Mouse (Mus musculus) liver, postnatal 0 days (tissue): ENCODE data around the gene Lgals8. TPM values are rescaled to one million over a fixed set of nuclear protein-coding genes. Genes with fewer than 3 reads are reported as not detected.

Experiments
- ATAC-seq: fragments of 200-750 bp; cut with Nextera tagmentation; 2 replicates; pipeline ENCODE4 v1.8.0; 2017; ENCODE audit warnings: mild to moderate bottlenecking, moderate library complexity
- DNase-seq: peaks from one replicate; pipeline ENCODE4 v3.0.0-alpha.2; 2016
- H3K27ac ChIP-seq: fragments of 300-500 bp; sonication (generic); 2 replicates; pipeline ENCODE4 v1.5.1; 2014; ENCODE audit warnings: antibody characterized with exemption, moderate library complexity, mild to moderate bottlenecking, low read depth
- H3K27me3 ChIP-seq: fragments of 300-500 bp; sonication (generic); 2 replicates; pipeline ENCODE4 v1.6.1; 2014; ENCODE audit warnings: low read length, control low read depth, mixed read lengths; ENCODE audit not compliant: insufficient read depth
- H3K36me3 ChIP-seq: fragments of 300-500 bp; sonication (generic); replicated peaks from 2 replicates; pipeline ENCODE4 v1.6.1; 2014; ENCODE audit warnings: mild to moderate bottlenecking, control low read depth, low read length, moderate library complexity, mixed read lengths; ENCODE audit not compliant: insufficient read depth
- H3K4me1 ChIP-seq: fragments of 300-500 bp; sonication (generic); 2 replicates; pipeline ENCODE4 v1.6.1; 2014; ENCODE audit warnings: antibody characterized with exemption, mild to moderate bottlenecking, control low read depth; ENCODE audit not compliant: insufficient read depth
- H3K4me2 ChIP-seq: fragments of 300-500 bp; sonication (generic); 2 replicates; pipeline ENCODE4 v1.6.1; 2014; ENCODE audit warnings: low read depth, mild to moderate bottlenecking, low read length, moderate library complexity, mixed read lengths
- H3K4me3 ChIP-seq: fragments of 300-500 bp; sonication (generic); 2 replicates; pipeline ENCODE4 v1.5.1; 2014; ENCODE audit warnings: low read depth, low read length
- H3K9ac ChIP-seq: fragments of 300-500 bp; sonication (generic); replicated peaks from 2 replicates; pipeline ENCODE4 v1.6.1; 2014; ENCODE audit warnings: mild to moderate bottlenecking, moderate library complexity
- H3K9me3 ChIP-seq: fragments of 300-500 bp; sonication (generic); 2 replicates; pipeline ENCODE4 v1.6.1; 2016; ENCODE audit warnings: mild to moderate bottlenecking, control low read depth, low read length, mixed read lengths
- CTCF ChIP-seq: sonication (generic); IDR thresholded peaks from 2 replicates; pipeline ENCODE4 v1.5.1; 2016; ENCODE audit warnings: antibody characterized with exemption, low read depth
- EP300 ChIP-seq: IDR thresholded peaks from 2 replicates; pipeline ENCODE4 v1.6.1; 2016; ENCODE audit warnings: antibody characterized with exemption, low read depth, mild to moderate bottlenecking
- WGBS: fragments of 180-500 bp; shearing (Covaris S2); extraction: QIAGEN DNeasy Blood & Tissue Kit; methylation state at CpG from one replicate; pipeline ENCODE4 v1.1.7; 2014; ENCODE audit not compliant: insufficient replicate concordance; 5-methylcytosine and 5-hydroxymethylcytosine counted together
- polyA plus RNA-seq: library from polyadenylated mRNA; unstranded; fragments of >200 nt; fragmentation: Nextera tagmentation; extraction: Ambion mirVana; gene quantifications from 2 replicates; pipeline ENCODE4 v1.2.1, GENCODE M21; 2015

Gene Lgals8
- polyA plus RNA-seq, 1 experiment from 2014 or later: 16.2 TPM

DNA sequence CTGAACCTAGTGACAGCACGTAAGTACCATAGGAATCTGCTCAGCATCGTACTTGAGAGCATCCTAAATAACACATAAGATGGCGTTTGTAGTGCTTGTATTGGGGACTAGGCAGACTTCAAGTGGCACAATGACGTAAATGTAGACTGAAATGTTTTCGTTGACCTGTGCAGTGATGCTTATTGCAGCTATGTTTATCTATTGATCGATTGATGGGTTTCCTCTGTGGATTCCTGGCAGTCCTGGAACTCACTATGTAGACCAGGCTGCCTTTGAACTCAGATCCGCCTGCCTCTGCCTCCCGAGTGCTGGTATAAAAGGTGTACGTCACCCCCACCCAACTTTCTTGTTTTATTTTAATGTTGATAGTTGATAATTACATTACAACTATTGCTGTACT, 44.1 kb downstream of the Lgals8 start:
- Histone ChIP-seq H3K36me3 (peaks cover 62% of the 10 kb centered on the region), H3K4me2 (no peak overlapping the region), H3K4me1 (no peaks in the 10 kb centered on the region), H3K27ac (no peak overlapping the region), H3K9ac (no peak overlapping the region), H3K9me3 (no peaks in the 10 kb centered on the region), H3K27me3 (no peaks in the 10 kb centered on the region), H3K4me3 (no peak overlapping the region)
- WGBS: 83% methylated on average over 9 of the region's 9 CpGs
- DNase-seq (no peak), ATAC-seq (no peak)
- TF ChIP-seq CTCF: no peak
- no peak for TF ChIP-seq EP300

GRCm38 (mm10) chr13:12412016-12412415, 52.7 kb downstream of the Lgals8 start:
- H3K4me3 ChIP-seq: no peak overlapping the region
- TF ChIP-seq EP300 (peak; percentile 68), CTCF (no peak)
- H3K27me3 ChIP-seq: no peaks in the 10 kb centered on the region
- peaks cover 54% of the 10 kb centered on the region for H3K36me3 ChIP-seq
- WGBS: 28% methylated on average over 8 of the region's 8 CpGs
- H3K27ac ChIP-seq: peak overlapping the region; percentile 48; the same call in 1 of the 2 replicates
- no peak overlapping the region for H3K4me2 ChIP-seq
- ATAC-seq: peak; percentile 80
- peak; percentile 48 for DNase-seq
- H3K9ac ChIP-seq: no peak overlapping the region
- no peaks in the 10 kb centered on the region; the same call in 1 of the 2 replicates for H3K4me1 ChIP-seq
- H3K9me3 ChIP-seq: no peaks in the 10 kb centered on the region

GRCm38 (mm10) chr13:12408343-12409066, 56.2 kb downstream of the Lgals8 start:
- Histone ChIP-seq H3K9me3 (no peaks in the 10 kb centered on the region), H3K4me3 (no peak overlapping the region), H3K36me3 (peaks cover 44% of the 10 kb centered on the region), H3K4me2 (no peak overlapping the region), H3K27me3 (no peaks in the 10 kb centered on the region), H3K4me1 (no peaks in the 10 kb centered on the region; the same call in 1 of the 2 replicates), H3K9ac (no peak overlapping the region), H3K27ac (peak overlapping the region; percentile 30)
- 78% methylated on average over 9 of the region's 9 CpGs for WGBS
- peak; percentile 65 for ATAC-seq
- TF ChIP-seq CTCF (no peak), EP300 (peak; percentile 40; the same call in 1 of the 2 replicates)
- DNase-seq: no peak

DNA sequence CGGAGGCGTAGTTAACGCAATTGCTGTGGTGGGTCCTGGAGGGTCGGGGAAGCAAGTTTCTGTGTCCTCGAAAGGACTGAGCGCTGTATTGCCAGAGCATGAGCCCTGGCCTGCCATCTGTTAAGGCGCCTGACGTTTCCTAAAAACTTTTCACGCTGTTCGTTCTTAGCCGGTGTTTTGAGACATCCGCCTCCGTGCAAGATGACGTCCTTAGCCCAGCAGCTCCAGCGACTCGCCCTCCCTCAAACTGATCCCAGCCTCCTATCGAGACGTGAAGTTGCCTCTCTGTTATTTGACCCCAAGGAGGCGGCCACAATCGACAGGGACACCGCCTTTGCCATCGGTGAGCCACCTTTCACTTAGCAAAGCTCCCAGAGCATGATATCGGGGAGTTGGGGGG, 69.2 kb downstream of the Lgals8 start:
- Histone ChIP-seq H3K36me3 (peaks cover 22% of the 10 kb centered on the region), H3K4me2 (peak overlapping the region; percentile 93), H3K27me3 (no peaks in the 10 kb centered on the region), H3K9ac (peak overlapping the region; percentile 80), H3K4me1 (peaks cover 9% of the 10 kb centered on the region), H3K4me3 (peak overlapping the region; percentile 90), H3K27ac (peak overlapping the region; percentile 60; the same call in 1 of the 2 replicates), H3K9me3 (no peaks in the 10 kb centered on the region)
- WGBS: under 1% methylated on average over 23 of the region's 23 CpGs
- DNase-seq: no peak
- ATAC-seq: peak; percentile 28
- no peak for TF ChIP-seq CTCF
- TF ChIP-seq EP300: no peak

DNA sequence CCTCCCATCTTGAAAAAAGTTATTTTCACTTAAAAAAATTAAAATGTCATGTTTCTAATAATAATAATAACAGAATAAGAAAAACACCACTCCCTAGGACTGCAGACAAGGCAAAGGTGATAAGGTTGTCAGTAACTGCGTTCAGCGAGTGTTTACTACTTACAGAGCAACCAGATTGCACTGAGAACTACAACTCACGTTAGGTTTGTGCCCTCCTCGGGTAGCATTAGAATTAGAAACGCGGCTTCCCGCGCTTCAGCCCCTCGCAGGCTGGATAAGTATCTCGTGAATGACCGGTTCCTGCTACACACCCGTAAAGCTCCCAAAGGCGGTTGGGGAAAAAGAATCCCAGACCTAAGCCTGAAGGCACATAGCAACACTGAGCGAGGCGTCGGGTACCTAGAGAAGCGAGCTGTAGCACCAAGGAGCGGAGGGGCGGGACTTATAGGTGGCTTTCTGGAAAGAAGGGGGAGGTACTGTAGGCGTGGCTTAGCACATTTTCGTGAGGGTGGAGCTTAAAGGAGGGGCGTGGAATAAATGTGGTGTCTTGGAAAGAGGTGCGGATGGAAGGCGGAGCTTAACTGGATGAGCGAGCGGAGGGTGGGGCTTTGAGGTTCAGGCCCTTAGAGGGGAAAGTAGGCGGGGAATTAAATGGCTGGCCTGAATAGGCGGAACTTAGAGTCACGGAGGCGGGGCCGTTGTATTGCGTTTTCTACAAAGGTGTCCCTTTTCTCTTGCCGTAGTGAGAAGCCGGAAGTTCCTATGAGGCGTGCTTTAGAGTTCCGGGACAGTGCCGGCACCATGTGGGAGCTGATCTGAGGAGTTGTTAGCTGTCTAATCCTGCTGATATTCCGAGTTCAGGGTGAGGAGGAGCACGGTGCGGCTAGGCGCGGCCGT, 69.9 kb downstream of the Lgals8 start, which contains the start of gene Heatr1:
TSS of gene Heatr1 (plus strand) at position 419 of the 897 bp plus-strand sequence.
- H3K4me2 ChIP-seq: peak within 1 kb of the TSS; percentile 93
- H3K27me3 ChIP-seq: no peaks in the 10 kb centered on the region
- peaks cover 9% of the 10 kb centered on the region for H3K4me1 ChIP-seq
- peak within 1 kb of the TSS; percentile 90 for H3K4me3 ChIP-seq
- H3K36me3 ChIP-seq: peaks cover 17% of the 10 kb centered on the region
- DNase-seq (peak; percentile 95), ATAC-seq (peak; percentile 97)
- no peak for TF ChIP-seq CTCF
- 0 out of 2 replicates have a peak, but pooled peaks have one; percentile 37 for TF ChIP-seq EP300
- H3K9ac ChIP-seq: peak within 1 kb of the TSS; percentile 80
- peak within 1 kb of the TSS; percentile 71 for H3K27ac ChIP-seq
- WGBS: under 1% methylated on average over 43 of the region's 43 CpGs
- no peaks in the 10 kb centered on the region for H3K9me3 ChIP-seq

Other genes starting within 250 kb of the Lgals8 start
- 3.2 and 4.1 TPM in 2 replicates for gene Mtr, start 206.8 kb downstream of the Lgals8 start, polyA plus RNA-seq
- 1.1 and 12.2 TPM in 2 replicates for gene Actn2, start 124.2 kb downstream of the Lgals8 start, polyA plus RNA-seq
- 5.0 and 5.4 TPM in 2 replicates for gene Heatr1, start 69.9 kb downstream of the Lgals8 start, polyA plus RNA-seq
- gene Edaradd, start 55.5 kb upstream of the Lgals8 start, polyA plus RNA-seq: 0.33 and 0.38 TPM in 2 replicates
- 5.6 and 6.8 TPM in 2 replicates for gene Ero1lb, start 100.9 kb upstream of the Lgals8 start, polyA plus RNA-seq